Comparison of ENCODE assay signal across 8 mouse cellular contexts in the genomic region with DNA sequence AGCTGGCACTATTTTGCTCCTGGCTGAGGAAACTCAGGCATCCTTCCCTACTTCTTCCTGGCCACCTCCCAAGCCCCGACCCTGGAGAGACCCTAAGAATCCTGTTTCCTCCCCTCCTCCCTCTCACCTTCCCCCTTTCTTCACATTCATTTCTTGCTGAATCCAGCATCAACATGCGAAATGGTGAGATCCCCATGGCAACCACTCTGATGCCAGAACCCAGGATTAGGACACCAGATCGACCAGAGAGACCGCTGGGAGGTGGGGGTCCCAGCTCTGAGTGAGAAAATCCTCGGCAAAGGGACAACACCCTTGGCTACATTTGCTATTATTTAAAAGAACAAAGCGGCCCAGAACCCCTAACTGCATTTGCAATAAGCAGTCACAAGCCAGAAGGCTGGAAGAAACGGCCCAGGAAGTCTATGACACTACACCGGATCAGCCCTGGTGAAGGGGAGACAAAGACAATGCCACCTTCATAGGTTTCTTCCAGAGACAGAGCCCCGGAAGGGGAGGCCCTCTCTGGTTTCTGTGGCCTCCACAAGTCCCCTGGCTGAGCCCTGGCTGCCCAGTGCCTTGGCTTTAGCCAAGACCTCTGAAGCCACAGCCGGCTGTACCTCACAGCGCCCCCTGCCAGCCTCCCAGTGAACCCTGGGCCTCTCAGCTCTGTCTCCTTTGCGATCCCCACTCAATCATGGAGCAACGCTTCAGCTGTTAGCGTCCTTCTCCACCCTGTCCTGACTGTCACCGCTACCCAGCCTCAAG.
DNase-seq lines count a peak whose midpoint lies in the region; ATAC-seq lines count a peak whose summit lies in the region.

No protein-coding gene starts in this region.

- no peaks in the 10 kb centered on the region for H3K36me3 ChIP-seq in forebrain, embryonic 13.5 days (ENCODE audit: poor library complexity, severe bottlenecking)
- H3K36me3 ChIP-seq in midbrain, embryonic 11.5 days (ENCODE audit: control insufficient read depth, insufficient read depth, low read length): no peaks in the 10 kb centered on the region

- H3K27me3 ChIP-seq in forebrain, embryonic 13.5 days: no peaks in the 10 kb centered on the region
- H3K27me3 ChIP-seq in midbrain, embryonic 11.5 days (ENCODE audit: control insufficient read depth, insufficient read depth, low read length): no peaks in the 10 kb centered on the region

- intact Hi-C loops in heart, postnatal 10 days (cut with DNase I): no loop called here

- 0 out of 2 replicates have a peak overlapping the region, but pooled peaks have one; percentile 2 for H3K4me2 ChIP-seq in forebrain, embryonic 13.5 days
- no peak overlapping the region for H3K4me2 ChIP-seq in midbrain, embryonic 11.5 days

- 17% methylated on average over 15 of the region's 15 CpGs for WGBS in forebrain, embryonic 13.5 days
- WGBS in midbrain, embryonic 11.5 days: 21% methylated on average over 15 of the region's 15 CpGs

- H3K9ac ChIP-seq in forebrain, embryonic 13.5 days: no peak overlapping the region
- peak overlapping the region; percentile 6; the same call in 1 of the 2 replicates for H3K9ac ChIP-seq in midbrain, embryonic 11.5 days (ENCODE audit: low read length)

- peak; percentile 66 for ATAC-seq in forebrain, embryonic 13.5 days
- peak; percentile 61 for ATAC-seq in midbrain, embryonic 11.5 days (ENCODE audit: low FRiP score)

- H3K9me3 ChIP-seq in forebrain, embryonic 13.5 days (replicated peaks): no peaks in the 10 kb centered on the region
- H3K9me3 ChIP-seq in midbrain, embryonic 11.5 days (ENCODE audit: control insufficient read depth, low read length): no peaks in the 10 kb centered on the region

- DNase-seq in heart, postnatal 10 days: peak; percentile 14 to 36
- no peak for DNase-seq in heart, adult 8-10 months (ENCODE audit: low spot score)
- peak; percentile 66 for DNase-seq in testis, postnatal 10 days (ENCODE audit: low spot score)
- no peak for DNase-seq in testis, postnatal 14 days (ENCODE audit: low spot score)
- peak; percentile 96 for DNase-seq in midbrain, embryonic 11.5 days (ENCODE audit: low spot score, missing footprints)
- DNase-seq in thymus, postnatal 25 days: no peak
- DNase-seq in spleen, postnatal 14 days (ENCODE audit: low spot score in 2 of 2): no peak

- H3K27ac ChIP-seq in forebrain, embryonic 13.5 days: peak overlapping the region; percentile 52
- no peak overlapping the region for H3K27ac ChIP-seq in midbrain, embryonic 11.5 days (ENCODE audit: low read depth, low read length)

- peaks cover 15% of the 10 kb centered on the region for H3K4me1 ChIP-seq in forebrain, embryonic 13.5 days
- peaks cover 6% of the 10 kb centered on the region; the same call in 1 of the 2 replicates for H3K4me1 ChIP-seq in midbrain, embryonic 11.5 days (ENCODE audit: control insufficient read depth, insufficient read depth, low read length)

- no peak overlapping the region for H3K4me3 ChIP-seq in forebrain, embryonic 13.5 days
- H3K4me3 ChIP-seq in midbrain, embryonic 11.5 days (ENCODE audit: low read depth, low read length): no peak overlapping the region

Comparison
In these comparisons a context has a peak if more than half of its experiments do, and no peak if none do; other contexts are left out.
1. DNase-seq: peak in heart, postnatal 10 days (2 of 2), testis, postnatal 10 days (single experiment) and midbrain, embryonic 11.5 days (single experiment); none in heart, adult 8-10 months (single experiment), testis, postnatal 14 days (single experiment), thymus, postnatal 25 days (single experiment) and spleen, postnatal 14 days (0 of 2).